Mouse (Mus musculus) kidney, embryonic 14.5 days (tissue): ENCODE measurements around the gene Klk13. TPM values are rescaled to one million over a fixed set of nuclear protein-coding genes. Genes with fewer than 3 reads are reported as not detected.

Experiments
- ATAC-seq: fragments of 200-750 bp; cut with Nextera tagmentation; 2 replicates; pipeline ENCODE4 v1.8.0; 2017; ENCODE audit warnings: moderate number of reproducible peaks, mild to moderate bottlenecking, moderate TSS enrichment, moderate library complexity; ENCODE audit not compliant: low FRiP score, low TSS enrichment
- H3K27ac ChIP-seq: fragments of 300-500 bp; sonication (generic); 2 replicates; pipeline ENCODE4 v1.5.1; 2014; ENCODE audit warnings: low read depth, mild to moderate bottlenecking, low read length, moderate library complexity, mixed read lengths
- H3K27me3 ChIP-seq: fragments of 300-500 bp; sonication (generic); 2 replicates; pipeline ENCODE4 v1.6.1; 2014; ENCODE audit warnings: mild to moderate bottlenecking, low read length; ENCODE audit not compliant: control insufficient read depth, insufficient read depth
- H3K36me3 ChIP-seq: fragments of 300-500 bp; sonication (generic); 2 replicates; pipeline ENCODE4 v1.6.1; 2014; ENCODE audit warnings: low read length, mixed read lengths; ENCODE audit not compliant: control insufficient read depth, insufficient read depth
- H3K4me1 ChIP-seq: fragments of 300-500 bp; sonication (generic); 2 replicates; pipeline ENCODE4 v1.6.1; 2014; ENCODE audit warnings: low read length, mixed read lengths; ENCODE audit not compliant: control insufficient read depth, insufficient read depth
- H3K4me2 ChIP-seq: fragments of 300-500 bp; sonication (generic); replicated peaks from 2 replicates; pipeline ENCODE4 v1.6.1; 2014; ENCODE audit warnings: low read depth, mild to moderate bottlenecking, low read length
- H3K4me3 ChIP-seq: fragments of 300-500 bp; sonication (generic); 2 replicates; pipeline ENCODE4 v1.5.1; 2014; ENCODE audit warnings: mild to moderate bottlenecking, low read length
- H3K9ac ChIP-seq: fragments of 300-500 bp; sonication (generic); 2 replicates; pipeline ENCODE4 v1.6.1; 2014; ENCODE audit warnings: low read depth, mild to moderate bottlenecking, low read length, moderate library complexity
- H3K9me3 ChIP-seq: fragments of 300-500 bp; sonication (generic); 2 replicates; pipeline ENCODE4 v1.6.1; 2016; ENCODE audit warnings: low read length; ENCODE audit not compliant: control insufficient read depth
- WGBS: fragments of 180-500 bp; shearing (Covaris S2); extraction: QIAGEN DNeasy Blood & Tissue Kit; methylation state at CpG from one replicate; pipeline ENCODE4 v1.1.7; 2014; 5-methylcytosine and 5-hydroxymethylcytosine counted together
- polyA plus RNA-seq: library from polyadenylated mRNA; unstranded; fragments of >200 nt; fragmentation: Nextera tagmentation; extraction: Ambion mirVana; gene quantifications from 2 replicates; pipeline ENCODE4 v1.2.1, GENCODE M21; 2014

Klk13 gene
- polyA plus RNA-seq, 1 experiment from 2014 or later: 0.31 TPM

- H3K4me2 ChIP-seq: no peak overlapping the region
- H3K36me3 ChIP-seq: no peaks in the 10 kb centered on the region
- ATAC-seq: no peak
- H3K27me3 ChIP-seq: no peaks in the 10 kb centered on the region
- 75% methylated on average over 2 of the region's 2 CpGs for WGBS
- no peak overlapping the region for H3K4me3 ChIP-seq
- no peaks in the 10 kb centered on the region for H3K4me1 ChIP-seq
- no peak overlapping the region for H3K9ac ChIP-seq
- H3K27ac ChIP-seq: no peak overlapping the region
- H3K9me3 ChIP-seq: no peaks in the 10 kb centered on the region
These were observed 40.4 kb downstream of the Klk13 start for GRCm38 (mm10) chr7:43752806-43753205.

GRCm38 (mm10) chr7:43766484-43766883 lies 54.1 kb downstream of the Klk13 start:
- no peaks in the 10 kb centered on the region for H3K36me3 ChIP-seq
- H3K4me1 ChIP-seq: no peaks in the 10 kb centered on the region
- no peak overlapping the region for H3K27ac ChIP-seq
- ATAC-seq: no peak
- H3K9ac ChIP-seq: no peak overlapping the region
- no peak overlapping the region for H3K4me3 ChIP-seq
- 50% methylated on average over 8 of the region's 8 CpGs for WGBS
- H3K4me2 ChIP-seq: no peak overlapping the region
- H3K9me3 ChIP-seq: no peaks in the 10 kb centered on the region
- no peaks in the 10 kb centered on the region for H3K27me3 ChIP-seq

- Histone ChIP-seq H3K9ac (no peak within 1 kb of the TSS), H3K27ac (no peak within 1 kb of the TSS), H3K4me3 (no peak within 1 kb of the TSS), H3K9me3 (no peaks in the 10 kb centered on the region), H3K4me1 (no peaks in the 10 kb centered on the region), H3K4me2 (no peak within 1 kb of the TSS), H3K36me3 (no peaks in the 10 kb centered on the region), H3K27me3 (no peaks in the 10 kb centered on the region)
- ATAC-seq: no peak
- WGBS: 81% methylated on average over 4 of the region's 4 CpGs
These were observed 56.2 kb downstream of the Klk13 start, which contains the start of gene Klk12 for GRCm38 (mm10) chr7:43768597-43768996. Gene Klk12, plus strand, starts transcription at chr7:43768897.

GRCm38 (mm10) chr7:43769636-43770035 lies 57.3 kb downstream of the Klk13 start:
- Histone ChIP-seq H3K4me2 (no peak overlapping the region), H3K36me3 (no peaks in the 10 kb centered on the region), H3K27me3 (no peaks in the 10 kb centered on the region), H3K9me3 (no peaks in the 10 kb centered on the region), H3K9ac (no peak overlapping the region), H3K4me3 (no peak overlapping the region), H3K27ac (no peak overlapping the region), H3K4me1 (no peaks in the 10 kb centered on the region)
- no peak for ATAC-seq
- WGBS: 87% methylated on average over 8 of the region's 8 CpGs

- 94% methylated on average over 10 of the region's 10 CpGs for WGBS
- Histone ChIP-seq H3K27ac (no peak overlapping the region), H3K4me1 (no peaks in the 10 kb centered on the region), H3K4me2 (no peak overlapping the region), H3K36me3 (no peaks in the 10 kb centered on the region), H3K9me3 (no peaks in the 10 kb centered on the region), H3K4me3 (no peak overlapping the region), H3K9ac (no peak overlapping the region), H3K27me3 (no peaks in the 10 kb centered on the region)
- ATAC-seq: no peak
These were observed 58.3 kb downstream of the Klk13 start for GRCm38 (mm10) chr7:43770701-43771100.

- Histone ChIP-seq H3K36me3 (no peaks in the 10 kb centered on the region), H3K27me3 (no peaks in the 10 kb centered on the region), H3K4me3 (no peak overlapping the region), H3K4me1 (no peaks in the 10 kb centered on the region), H3K9ac (no peak overlapping the region), H3K9me3 (no peaks in the 10 kb centered on the region), H3K27ac (no peak overlapping the region), H3K4me2 (no peak overlapping the region)
- no peak for ATAC-seq
- WGBS: 94% methylated on average over 6 of the region's 6 CpGs
These were observed 59.5 kb downstream of the Klk13 start for GRCm38 (mm10) chr7:43771916-43772315.

GRCm38 (mm10) chr7:43772901-43773300 lies 60.5 kb downstream of the Klk13 start:
- Histone ChIP-seq H3K4me2 (no peak overlapping the region), H3K27ac (no peak overlapping the region), H3K27me3 (no peaks in the 10 kb centered on the region), H3K9ac (no peak overlapping the region), H3K9me3 (no peaks in the 10 kb centered on the region), H3K36me3 (no peaks in the 10 kb centered on the region), H3K4me1 (no peaks in the 10 kb centered on the region), H3K4me3 (no peak overlapping the region)
- ATAC-seq: no peak
- WGBS: 78% methylated on average over 3 of the region's 3 CpGs

GRCm38 (mm10) chr7:43774364-43774763 lies 62.0 kb downstream of the Klk13 start, which contains the start of gene Klk11:
Gene Klk11, plus strand, starts transcription at chr7:43774604.
- WGBS: 92% methylated on average over 5 of the region's 5 CpGs
- H3K36me3 ChIP-seq: no peaks in the 10 kb centered on the region
- no peak within 1 kb of the TSS for H3K9ac ChIP-seq
- no peak within 1 kb of the TSS for H3K4me2 ChIP-seq
- H3K9me3 ChIP-seq: no peaks in the 10 kb centered on the region
- no peak within 1 kb of the TSS for H3K4me3 ChIP-seq
- H3K27ac ChIP-seq: no peak within 1 kb of the TSS
- no peak for ATAC-seq
- H3K27me3 ChIP-seq: no peaks in the 10 kb centered on the region
- H3K4me1 ChIP-seq: no peaks in the 10 kb centered on the region

GRCm38 (mm10) chr7:43774802-43775201 lies 62.4 kb downstream of the Klk13 start:
- Histone ChIP-seq H3K4me1 (no peaks in the 10 kb centered on the region), H3K9ac (no peak overlapping the region), H3K4me2 (no peak overlapping the region), H3K4me3 (no peak overlapping the region), H3K27me3 (no peaks in the 10 kb centered on the region), H3K36me3 (no peaks in the 10 kb centered on the region), H3K9me3 (no peaks in the 10 kb centered on the region), H3K27ac (no peak overlapping the region)
- no peak for ATAC-seq
- WGBS: 66% methylated on average over 6 of the region's 6 CpGs
